Mouse (Mus musculus): ENCODE measurements at regions not wholly inside any gene's neighbourhood (a gene's known extent, or its start where the extent isn't known, plus 50 kb on each side); places are given as distances from the start of the nearest gene placed in this dataset.
"Not testable (repeated sequence)": the region's sequence is repeated elsewhere in the genome, so short reads cannot be mapped to it uniquely, and the experiment has no call there.

DNA sequence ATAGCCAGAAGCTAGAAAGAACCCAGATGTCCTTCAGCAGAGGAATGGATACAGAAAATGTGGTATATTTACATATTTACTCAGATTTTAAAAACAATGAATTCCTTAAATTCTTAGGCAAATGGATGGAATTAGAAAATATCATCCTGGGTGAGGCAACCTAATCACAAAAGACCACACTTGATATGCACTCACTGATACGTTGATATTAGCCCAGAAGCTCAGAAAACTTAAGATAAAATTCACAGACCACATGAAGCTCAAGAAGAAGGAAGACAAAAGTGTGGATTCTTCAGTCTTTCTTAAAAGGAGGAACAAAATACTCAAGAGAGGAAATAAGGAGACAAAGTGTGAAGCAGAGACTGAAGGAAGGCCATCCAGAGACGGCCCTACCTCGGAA, 602.1 kb downstream of the Kcnt2 start:
- H3K9me3 ChIP-seq (ENCODE audit: control insufficient read depth, low read length); H3K4me1 ChIP-seq (replicated peaks; ENCODE audit: control insufficient read depth, insufficient read depth, low read length); H3K9ac ChIP-seq; H3K4me3 ChIP-seq (replicated peaks; ENCODE audit: low read length); H3K27ac ChIP-seq; DNase-seq (ENCODE audit: low spot score); H3K27me3 ChIP-seq (ENCODE audit: control insufficient read depth, insufficient read depth, low read length); H3K4me2 ChIP-seq (replicated peaks); H3K36me3 ChIP-seq (replicated peaks; ENCODE audit: control insufficient read depth, insufficient read depth); ATAC-seq (ENCODE audit: low FRiP score): not testable (repeated sequence)
- WGBS = 71% methylated on average over 3 of the region's 3 CpGs

DNA sequence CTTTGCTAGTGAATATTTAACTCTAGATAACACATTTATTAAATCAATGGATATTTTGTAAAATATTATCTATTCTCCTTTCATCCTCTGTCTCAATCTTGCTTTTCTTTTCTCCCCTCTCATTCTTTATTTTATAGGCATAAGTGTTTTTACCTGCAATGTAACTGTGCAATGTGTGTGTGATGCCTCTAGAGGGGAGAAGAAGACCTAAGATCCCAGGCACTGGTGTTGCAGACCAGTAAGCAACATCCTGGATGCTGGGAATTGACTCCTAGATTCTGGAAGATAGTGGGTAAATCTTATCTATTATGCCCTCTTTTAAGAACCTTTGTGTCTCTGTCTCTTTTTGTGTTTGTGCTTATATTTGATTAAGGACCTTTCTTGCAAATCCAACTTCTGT, 605.6 kb downstream of the Kcnt2 start:
- Histone ChIP-seq H3K4me3 (replicated peaks; ENCODE audit: low read length) (no peak overlapping the region), H3K27ac (no peak overlapping the region), H3K4me1 (replicated peaks; ENCODE audit: control insufficient read depth, insufficient read depth, low read length) (no peaks in the 10 kb centered on the region), H3K36me3 (replicated peaks; ENCODE audit: control insufficient read depth, insufficient read depth) (no peaks in the 10 kb centered on the region), H3K27me3 (ENCODE audit: control insufficient read depth, insufficient read depth, low read length) (no peaks in the 10 kb centered on the region), H3K4me2 (replicated peaks) (no peak overlapping the region), H3K9ac (no peak overlapping the region), H3K9me3 (ENCODE audit: control insufficient read depth, low read length) (no peaks in the 10 kb centered on the region)
- DNase-seq (ENCODE audit: low spot score) (no peak), ATAC-seq (ENCODE audit: low FRiP score) (no peak)
